Mouse (Mus musculus) liver, embryonic 14.5 days (tissue): ENCODE data around the gene Dld. TPM values are rescaled to one million over a fixed set of nuclear protein-coding genes. Genes with fewer than 3 reads are reported as not detected.

Experiments used
- ATAC-seq: fragments of 200-750 bp; cut with Nextera tagmentation; 2 replicates; pipeline ENCODE4 v1.8.0; 2017; ENCODE audit warnings: moderate number of reproducible peaks, mild to moderate bottlenecking, moderate library complexity; ENCODE audit not compliant: insufficient read depth
- DNase-seq, 3 experiments: peaks; one replicate each; pipeline ENCODE4 v3.0.0-alpha.2; 2012 to 2013; ENCODE audit warnings: low read depth in 3 of 3, low spot score in 3 of 3
- H3K27ac ChIP-seq: fragments of 300-500 bp; sonication (generic); 2 replicates; pipeline ENCODE4 v1.5.1; 2014; ENCODE audit warnings: moderate library complexity, mild to moderate bottlenecking, control low read depth, inconsistent platforms
- H3K27me3 ChIP-seq: fragments of 300-500 bp; sonication (generic); 2 replicates; pipeline ENCODE4 v1.6.1; 2014; ENCODE audit warnings: mild to moderate bottlenecking, low read length, moderate library complexity; ENCODE audit not compliant: control insufficient read depth, insufficient read depth
- H3K36me3 ChIP-seq: fragments of 300-500 bp; sonication (generic); replicated peaks from 2 replicates; pipeline ENCODE4 v1.6.1; 2014; ENCODE audit warnings: low read depth; ENCODE audit not compliant: control insufficient read depth, insufficient read depth
- H3K4me1 ChIP-seq, 2 experiments: fragments of 200-500 bp in 1 of 2; fragments of 300-500 bp in 1 of 2; sonication (generic) in 1 of 2; replicated peaks; 2 replicates each; pipeline ENCODE4 v1.6.1; 2012 to 2014; ENCODE audit warnings: antibody characterized with exemption in 1 of 2, inconsistent platforms in 1 of 2, low read length in 1 of 2; ENCODE audit not compliant: control insufficient read depth in 2 of 2, insufficient read depth in 2 of 2
- H3K4me2 ChIP-seq: fragments of 300-500 bp; sonication (generic); 2 replicates; pipeline ENCODE4 v1.6.1; 2014; ENCODE audit warnings: low read depth, mild to moderate bottlenecking, control low read depth, moderate library complexity
- H3K4me3 ChIP-seq, 2 experiments: fragments of 200-500 bp in 1 of 2; fragments of 300-500 bp in 1 of 2; sonication (generic) in 1 of 2; 2 replicates each; pipeline ENCODE4 v1.5.1; 2012 to 2014; ENCODE audit warnings: low read depth in 2 of 2, low read length in 2 of 2, mild to moderate bottlenecking in 2 of 2, control low read depth in 1 of 2, inconsistent platforms in 1 of 2, moderate library complexity in 1 of 2; ENCODE audit not compliant: insufficient read depth in 1 of 2
- H3K9ac ChIP-seq: fragments of 300-500 bp; sonication (generic); replicated peaks from 2 replicates; pipeline ENCODE4 v1.6.1; 2014; ENCODE audit warnings: mild to moderate bottlenecking, control low read depth, moderate library complexity
- H3K9me3 ChIP-seq: fragments of 300-500 bp; sonication (generic); 2 replicates; pipeline ENCODE4 v1.6.1; 2016; ENCODE audit warnings: low read length, mixed read lengths; ENCODE audit not compliant: control insufficient read depth
- CTCF ChIP-seq: IDR thresholded peaks from 2 replicates; pipeline ENCODE4 v1.5.1; 2016; ENCODE audit warnings: antibody characterized with exemption, low read depth, control low read depth
- EP300 ChIP-seq: IDR thresholded peaks from 2 replicates; pipeline ENCODE4 v1.6.1; 2016; ENCODE audit warnings: antibody characterized with exemption, low read depth
- WGBS: fragments of 180-500 bp; shearing (Covaris S2); extraction: QIAGEN DNeasy Blood & Tissue Kit; methylation state at CpG from one replicate; pipeline ENCODE4 v1.1.7; 2014; ENCODE audit not compliant: insufficient replicate concordance; 5-methylcytosine and 5-hydroxymethylcytosine counted together
- polyA plus RNA-seq, 2 experiments: library from polyadenylated mRNA; depleted of rRNA in 1 of 2; stranded (reverse) in 1 of 2; unstranded in 1 of 2; fragments of >200 nt; fragmentation: Nextera tagmentation in 1 of 2; extraction: Ambion mirVana in 1 of 2; gene quantifications; 2 replicates each; pipeline versions ENCODE4 v1.2.1 to v1.2.3; 2012 to 2014

Gene Dld
- polyA plus RNA-seq, 2 experiments, result 37.8 to 81.9 TPM

DNA sequence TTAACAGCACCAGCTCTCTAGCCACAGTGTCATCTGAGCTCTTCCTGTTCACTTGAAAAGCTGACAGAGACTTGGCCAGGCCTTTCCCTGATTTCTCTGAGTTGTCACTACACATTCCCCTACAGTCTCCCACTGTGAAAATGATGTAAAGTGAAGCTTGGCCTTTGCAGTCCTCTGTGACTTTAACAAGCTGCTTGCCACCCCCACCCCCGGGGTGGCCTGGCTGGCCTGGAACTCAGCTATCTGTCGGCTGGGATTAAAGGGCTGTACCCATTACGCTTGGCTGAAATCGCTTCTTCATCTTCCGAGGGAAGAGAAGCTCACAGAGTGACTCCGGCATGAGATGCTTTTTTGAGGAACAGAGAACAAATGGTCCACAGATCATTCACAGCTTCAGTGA is 35.3 kb downstream of the Dld start:
- Histone ChIP-seq H3K9me3 (no peaks in the 10 kb centered on the region), H3K4me2 (no peak overlapping the region), H3K4me1 (no peaks in the 10 kb centered on the region), H3K4me3 (no peak overlapping the region), H3K36me3 (no peaks in the 10 kb centered on the region), H3K27me3 (no peaks in the 10 kb centered on the region), H3K9ac (no peak overlapping the region), H3K27ac (no peak overlapping the region)
- DNase-seq (no peak), ATAC-seq (no peak)
- 61% methylated on average over 6 of the region's 6 CpGs for WGBS
- no peak for TF ChIP-seq EP300
- no peak for TF ChIP-seq CTCF

DNA sequence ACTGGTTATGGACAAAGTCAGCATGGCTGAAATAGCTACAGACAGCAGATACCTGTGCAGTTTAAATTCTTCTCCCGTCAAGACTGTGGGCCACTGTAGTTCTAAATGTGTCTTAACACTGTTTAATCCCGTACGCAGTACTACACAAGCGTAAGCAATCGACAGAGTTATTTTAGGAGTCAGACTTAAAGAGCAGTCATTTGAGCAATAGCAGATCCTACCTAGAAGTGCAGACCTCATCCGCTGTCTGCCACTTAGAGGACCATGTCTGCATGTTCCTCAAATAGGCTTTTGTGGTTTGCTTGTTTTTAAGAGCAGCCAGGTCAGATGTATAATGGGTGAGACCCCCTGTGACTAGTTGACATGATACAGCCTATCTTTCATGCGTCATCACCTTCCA is 36.9 kb downstream of the Dld start:
- Histone ChIP-seq H3K36me3 (no peaks in the 10 kb centered on the region), H3K9me3 (no peaks in the 10 kb centered on the region), H3K4me2 (no peak overlapping the region), H3K4me3 (no peak overlapping the region), H3K4me1 (no peaks in the 10 kb centered on the region), H3K27me3 (no peaks in the 10 kb centered on the region), H3K9ac (no peak overlapping the region), H3K27ac (no peak overlapping the region)
- 69% methylated on average over 7 of the region's 7 CpGs for WGBS
- ATAC-seq, result no peak
- DNase-seq, result no peak
- TF ChIP-seq CTCF (no peak), EP300 (no peak)

DNA sequence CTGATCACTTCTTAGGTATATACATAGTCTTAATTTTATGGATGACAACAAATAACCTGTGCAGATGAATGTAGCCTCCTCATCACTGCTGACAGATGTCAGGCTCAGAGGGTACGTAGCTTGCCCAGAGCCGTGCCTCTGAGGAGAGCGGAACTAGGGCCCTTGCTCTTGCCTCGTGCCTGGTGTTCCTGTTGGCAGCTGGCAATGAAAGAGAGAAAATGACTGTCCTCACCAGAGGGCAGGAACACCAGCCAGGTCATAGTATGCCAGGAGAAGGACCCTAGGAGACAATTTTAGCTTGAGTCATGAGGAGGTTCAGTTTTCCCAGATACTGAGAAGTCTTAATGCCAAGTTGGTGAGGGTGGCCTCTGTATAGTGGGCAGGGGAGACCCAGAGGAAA is 38.1 kb downstream of the Dld start:
- ATAC-seq (no peak), DNase-seq (no peak)
- H3K27ac ChIP-seq, result no peak overlapping the region
- TF ChIP-seq CTCF, result no peak
- TF ChIP-seq EP300, result no peak
- H3K4me1 ChIP-seq, result no peaks in the 10 kb centered on the region
- no peak overlapping the region for H3K9ac ChIP-seq
- no peaks in the 10 kb centered on the region for H3K27me3 ChIP-seq
- 74% methylated on average over 4 of the region's 4 CpGs for WGBS
- H3K36me3 ChIP-seq, result no peaks in the 10 kb centered on the region
- H3K4me3 ChIP-seq, result no peak overlapping the region
- no peak overlapping the region for H3K4me2 ChIP-seq
- H3K9me3 ChIP-seq, result no peaks in the 10 kb centered on the region

DNA sequence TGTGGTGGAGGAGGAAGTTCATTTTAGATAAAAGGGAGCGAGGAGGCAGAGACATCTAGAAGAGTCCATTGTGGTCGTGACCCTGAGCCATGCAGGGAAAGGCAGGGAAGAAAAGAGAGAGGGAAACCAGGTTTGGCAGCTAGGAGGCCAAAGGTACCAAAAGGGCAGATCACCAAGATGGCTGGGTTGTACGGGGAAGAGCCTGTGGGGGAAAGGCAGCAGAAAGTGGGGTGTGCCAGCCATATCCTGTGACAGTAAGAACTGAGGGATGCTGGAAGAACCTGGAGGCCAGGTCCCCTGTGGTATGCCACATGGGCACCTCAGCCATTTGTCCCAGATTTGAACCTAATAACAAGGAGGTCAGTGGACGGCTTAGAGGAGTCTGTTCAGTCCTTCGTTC is 39.0 kb downstream of the Dld start:
- 50% methylated on average over 5 of the region's 5 CpGs for WGBS
- no peak overlapping the region for H3K4me3 ChIP-seq
- no peaks in the 10 kb centered on the region for H3K9me3 ChIP-seq
- no peak overlapping the region for H3K4me2 ChIP-seq
- no peaks in the 10 kb centered on the region for H3K27me3 ChIP-seq
- TF ChIP-seq EP300 (no peak), CTCF (no peak)
- H3K36me3 ChIP-seq, result no peaks in the 10 kb centered on the region
- no peak overlapping the region for H3K9ac ChIP-seq
- DNase-seq (no peak), ATAC-seq (no peak)
- no peak overlapping the region for H3K27ac ChIP-seq
- no peaks in the 10 kb centered on the region for H3K4me1 ChIP-seq

- H3K4me1 ChIP-seq, result no peaks in the 10 kb centered on the region
- H3K27ac ChIP-seq, result no peak overlapping the region
- H3K4me2 ChIP-seq, result no peak overlapping the region
- DNase-seq (no peak), ATAC-seq (no peak)
- 61% methylated on average over 9 of the region's 9 CpGs for WGBS
- no peaks in the 10 kb centered on the region for H3K9me3 ChIP-seq
- TF ChIP-seq EP300 (no peak), CTCF (no peak)
- no peaks in the 10 kb centered on the region for H3K36me3 ChIP-seq
- H3K4me3 ChIP-seq, result no peak overlapping the region
- H3K9ac ChIP-seq, result no peak overlapping the region
- H3K27me3 ChIP-seq, result no peaks in the 10 kb centered on the region
These were observed 39.5 kb downstream of the Dld start for GRCm38 (mm10) chr12:31311671-31312265.
